Mouse (Mus musculus): ENCODE results near the gene Gnat2.

Gnat2 gene

DNA sequence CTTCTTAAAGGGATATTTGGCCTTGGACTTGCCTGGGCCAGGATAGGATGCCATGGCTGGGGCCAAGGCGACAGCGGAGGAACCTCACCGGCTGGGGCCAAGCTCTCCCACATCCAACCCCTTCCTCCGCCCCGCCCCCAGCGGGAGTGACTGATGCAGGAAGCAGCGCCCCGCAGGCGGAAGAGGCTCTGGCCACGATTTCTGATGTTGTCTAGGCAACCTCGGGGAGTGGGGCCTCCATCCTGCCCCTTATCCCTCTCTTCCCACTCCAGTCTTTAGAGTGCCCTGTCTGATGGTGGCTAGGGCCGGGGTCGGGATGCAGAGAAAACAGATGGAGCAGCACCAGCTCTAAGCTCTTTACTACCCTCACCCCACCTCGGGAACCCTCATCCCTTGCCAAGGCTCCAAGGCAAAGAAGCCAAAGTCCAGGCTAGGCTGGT, 7.3 kb upstream of the Gnat2 start:
- peak; percentile 96 for DNase-seq

GRCm38 (mm10) chr3:108085721-108086469, 6.7 kb upstream of the Gnat2 start:
- DNase-seq: peak; percentile 93

GRCm38 (mm10) chr3:108086470-108086979, 6.1 kb upstream of the Gnat2 start, which contains the start of gene Ampd2:
Gene Ampd2 (minus strand): TSS chr3:108086651.
- DNase-seq: peak; percentile 91

DNA sequence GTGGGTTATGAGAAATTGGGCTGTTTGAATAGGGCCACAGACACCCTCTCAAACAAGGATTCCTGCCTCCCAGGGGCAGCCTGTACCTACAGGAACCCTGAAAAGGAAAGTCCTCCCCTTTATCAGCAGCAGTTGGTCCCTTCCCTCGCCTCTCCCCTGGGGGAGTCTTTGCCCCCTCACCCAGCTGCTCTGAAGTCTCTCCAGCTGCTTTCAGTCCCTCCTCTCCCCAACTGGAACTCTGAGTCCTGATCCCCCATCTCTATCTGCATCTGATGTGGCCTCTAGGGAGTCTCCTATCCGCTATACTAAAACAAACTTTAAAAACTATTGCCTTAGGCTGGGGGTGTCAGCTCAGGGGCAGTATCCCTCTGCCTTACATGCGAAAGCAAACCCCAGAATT, 5.3 kb upstream of the Gnat2 start:
- DNase-seq: no peak

DNA sequence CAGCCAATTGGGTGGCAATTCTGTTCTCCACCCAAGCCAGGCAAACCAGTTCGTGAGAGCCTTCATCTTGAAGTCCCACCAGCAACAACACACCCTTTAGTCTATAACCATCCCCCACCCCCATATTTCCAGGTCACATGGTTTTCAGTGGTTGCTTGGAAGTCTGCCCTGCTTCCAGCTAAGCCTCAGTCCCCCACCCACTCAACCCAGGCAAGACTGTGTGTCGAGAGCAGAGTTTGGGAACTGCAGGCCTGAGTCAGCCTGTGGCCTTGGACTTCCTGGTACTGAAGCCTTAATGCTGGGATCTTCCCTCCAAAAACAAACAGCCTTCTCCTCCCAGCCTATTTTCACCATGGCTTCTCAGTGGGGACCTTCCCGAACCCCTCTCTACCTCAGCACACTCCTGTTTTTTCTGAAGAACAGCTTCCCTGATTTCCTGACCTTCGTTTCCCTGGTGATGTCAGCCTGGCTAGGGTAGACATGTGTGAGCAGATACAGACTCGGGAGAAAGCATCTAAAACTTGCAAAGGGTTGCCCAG, 3.7 kb upstream of the Gnat2 start:
- no peak for DNase-seq

- no peak for DNase-seq
Observed at GRCm38 (mm10) chr3:108089916-108090315, 2.7 kb upstream of the Gnat2 start.

- no peak for DNase-seq
Observed at GRCm38 (mm10) chr3:108090561-108090960, 2.0 kb upstream of the Gnat2 start.

- no peak for DNase-seq
Observed at GRCm38 (mm10) chr3:108092030-108092429, 559 bp upstream of the Gnat2 start.

GRCm38 (mm10) chr3:108093306-108093705, 717 bp downstream of the Gnat2 start:
- DNase-seq: no peak

DNA sequence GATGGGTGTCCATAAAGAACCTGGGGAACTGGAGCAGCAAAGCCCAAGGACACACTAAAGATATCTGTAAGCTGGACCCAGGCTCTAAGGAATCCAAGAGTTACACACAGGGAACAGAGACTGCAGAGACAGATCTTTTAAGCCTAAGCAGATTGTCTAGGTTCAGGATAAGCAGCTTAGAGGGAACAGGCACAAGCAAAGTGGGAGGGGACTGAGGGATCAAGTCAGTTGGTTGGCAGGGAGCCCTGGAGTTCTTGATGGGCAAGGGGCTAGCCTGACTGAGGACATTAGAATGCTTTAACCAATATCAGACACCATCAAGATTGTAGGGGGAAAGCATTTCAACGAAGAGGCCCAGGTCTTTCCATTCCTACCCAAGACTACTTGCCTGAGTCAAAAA, 1.6 kb downstream of the Gnat2 start:
- no peak for DNase-seq

GRCm38 (mm10) chr3:108094976-108095760, 2.6 kb downstream of the Gnat2 start:
- no peak for DNase-seq

- no peak for DNase-seq
Observed at GRCm38 (mm10) chr3:108096226-108096625, 3.6 kb downstream of the Gnat2 start.

DNA sequence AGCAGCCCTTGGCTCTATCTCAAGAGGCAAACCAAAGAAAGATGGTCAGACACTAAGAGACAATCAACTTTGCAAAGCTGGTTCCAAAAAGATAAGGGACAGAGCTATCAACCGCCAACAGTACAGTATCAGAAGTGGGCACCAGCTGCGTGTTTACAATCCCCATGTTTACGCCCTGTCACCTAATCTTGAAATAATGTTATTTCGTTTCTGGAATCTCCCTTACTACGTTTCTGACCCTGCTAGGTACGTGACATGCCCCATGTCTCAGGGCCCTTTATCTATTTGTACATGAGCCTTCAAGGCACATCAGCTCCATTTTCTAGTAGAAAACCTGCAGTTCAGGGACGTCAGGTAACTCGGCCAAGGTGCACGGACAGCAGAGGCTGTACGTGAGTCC, 4.1 kb downstream of the Gnat2 start:
- DNase-seq: no peak

- DNase-seq: no peak
Observed at GRCm38 (mm10) chr3:108097656-108098055, 5.1 kb downstream of the Gnat2 start.

GRCm38 (mm10) chr3:108098316-108098715, 5.7 kb downstream of the Gnat2 start:
- no peak for DNase-seq

- DNase-seq: no peak
Observed at GRCm38 (mm10) chr3:108101594-108101993, 9.0 kb downstream of the Gnat2 start.

DNA sequence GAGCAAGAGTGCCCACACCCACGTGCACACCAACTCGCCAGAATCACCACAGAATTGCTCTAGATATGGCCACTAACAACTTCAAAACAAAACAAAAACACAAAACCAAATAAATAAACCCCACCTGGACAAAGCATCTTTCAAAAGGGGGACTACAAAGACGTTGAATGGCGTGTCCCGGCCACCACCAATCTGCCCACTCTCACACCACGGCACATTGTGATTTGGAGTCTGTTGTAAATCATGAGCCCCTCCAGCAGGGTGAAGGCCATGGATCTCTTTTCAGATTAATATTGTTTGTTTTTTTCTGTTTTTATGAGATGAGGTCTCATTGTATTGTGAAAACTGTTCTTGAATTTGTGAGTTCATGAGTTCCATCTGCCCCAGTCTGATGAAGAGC, 9.5 kb downstream of the Gnat2 start:
- DNase-seq: no peak

DNA sequence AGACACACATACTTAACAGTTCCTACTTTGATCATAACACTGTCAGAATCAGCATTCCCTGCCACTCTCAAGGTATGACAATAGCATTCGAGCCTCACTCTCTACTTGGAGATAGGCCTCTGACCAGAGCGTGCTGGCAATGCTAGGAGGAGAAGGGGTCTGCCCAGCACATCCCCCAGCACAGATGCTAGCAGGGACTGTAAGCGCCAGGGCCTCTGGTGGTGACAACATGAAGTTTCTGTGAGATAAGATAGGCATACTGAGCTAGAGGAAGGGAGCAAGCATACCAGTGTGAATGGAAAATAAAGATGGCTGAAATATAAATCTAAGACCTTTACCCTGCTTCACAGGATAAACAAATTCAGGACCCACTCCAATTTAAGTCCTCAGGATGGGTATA, 12.7 kb downstream of the Gnat2 start:
- no peak for DNase-seq

DNA sequence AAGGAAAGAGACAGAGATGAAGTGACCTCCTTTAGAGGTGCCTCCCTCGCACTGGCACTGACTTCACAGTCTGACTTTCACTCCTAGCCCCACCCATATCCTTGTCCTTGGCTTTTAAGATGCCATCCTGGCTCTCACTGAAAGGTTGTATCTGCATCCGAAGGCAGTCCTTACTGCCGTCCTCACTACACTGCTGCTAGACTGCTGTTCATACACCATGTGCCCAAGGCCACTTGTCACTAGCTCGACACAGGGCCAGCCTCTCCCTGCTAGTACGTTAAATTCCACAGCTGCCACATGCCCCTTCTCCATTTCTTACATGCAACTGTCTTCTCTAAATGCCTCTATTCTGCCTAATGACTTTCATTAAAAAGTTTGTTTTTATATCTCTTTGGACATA, 18.7 kb downstream of the Gnat2 start:
- no peak for DNase-seq

DNA sequence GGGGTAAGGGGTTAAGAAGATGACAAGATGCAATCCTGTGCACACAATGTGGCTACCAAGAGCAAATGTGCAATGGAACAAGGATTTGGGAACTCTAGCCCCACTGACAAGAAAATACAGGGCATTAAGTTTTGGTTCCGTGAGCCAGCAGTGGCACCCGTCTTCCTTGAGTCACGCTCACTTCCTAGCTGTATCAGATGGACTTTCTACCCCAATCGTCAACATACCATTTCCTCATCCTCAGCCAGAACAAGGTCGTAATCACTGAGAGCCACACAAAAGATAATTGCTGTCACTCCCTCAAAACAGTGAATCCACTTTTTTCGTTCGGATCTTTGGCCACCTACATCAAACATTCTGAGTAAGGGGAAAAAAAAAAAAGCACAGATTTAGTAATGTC, 19.7 kb downstream of the Gnat2 start:
- no peak for DNase-seq

- DNase-seq: no peak
Observed at GRCm38 (mm10) chr3:108112666-108113065, 20.1 kb downstream of the Gnat2 start.

DNA sequence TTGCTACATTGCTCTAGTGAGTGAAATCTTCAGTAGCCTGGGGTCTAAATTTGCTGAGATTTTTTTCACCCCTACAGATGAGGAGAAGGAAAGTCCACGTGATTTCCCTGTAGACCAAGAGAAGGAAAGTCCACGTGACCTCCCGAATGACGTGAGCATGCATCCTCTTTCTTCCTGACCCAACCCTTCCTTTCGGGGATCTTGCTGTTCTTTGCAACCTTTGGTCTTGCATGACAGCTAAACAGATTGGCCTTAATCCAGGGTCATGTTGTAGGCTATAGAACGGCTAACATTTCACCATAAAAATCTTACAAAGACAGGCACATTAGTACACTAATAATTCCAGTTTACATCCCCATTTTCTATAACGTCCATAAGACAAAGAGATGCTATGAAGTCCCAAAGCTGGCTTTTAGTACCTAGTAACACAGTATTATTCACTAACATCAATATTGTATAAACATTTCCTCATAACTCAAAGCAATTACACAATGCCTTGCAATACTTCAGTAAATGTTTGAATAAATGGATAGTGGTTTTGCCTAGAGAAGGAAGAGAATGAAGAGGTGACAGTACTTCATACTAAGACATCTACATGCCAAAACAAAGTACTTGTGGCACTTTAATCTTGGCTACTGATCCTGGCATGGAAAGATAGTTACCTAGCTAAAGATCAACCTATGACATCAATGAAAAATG, 21.2 kb downstream of the Gnat2 start:
- DNase-seq: peak; percentile 29

GRCm38 (mm10) chr3:108117465-108117864, 24.9 kb downstream of the Gnat2 start:
- no peak for DNase-seq

Measured in kidney, postnatal 14 days (tissue).